Mouse (Mus musculus) forebrain, embryonic 12.5 days (tissue): ENCODE results near the gene Ybx2. TPM values are rescaled to one million over a fixed set of nuclear protein-coding genes. Genes with fewer than 3 reads are reported as not detected.
"Not testable (repeated sequence)": the region's sequence is repeated elsewhere in the genome, so short reads cannot be mapped to it uniquely, and the experiment has no call there.

ENCODE experiments used
- ATAC-seq: fragments of 200-750 bp; cut with Nextera tagmentation; 2 replicates; pipeline ENCODE4 v1.8.0; 2017; ENCODE audit warnings: moderate TSS enrichment; ENCODE audit not compliant: low FRiP score
- H3K27ac ChIP-seq: fragments of 300-500 bp; sonication (generic); 2 replicates; pipeline ENCODE4 v1.5.1; 2016; ENCODE audit warnings: mild to moderate bottlenecking
- H3K27me3 ChIP-seq: fragments of 300-500 bp; sonication (generic); 2 replicates; pipeline ENCODE4 v1.6.1; 2016; ENCODE audit warnings: mild to moderate bottlenecking
- H3K36me3 ChIP-seq: fragments of 300-500 bp; sonication (generic); replicated peaks from 2 replicates; pipeline ENCODE4 v1.6.1; 2016; ENCODE audit warnings: mild to moderate bottlenecking
- H3K4me1 ChIP-seq: fragments of 300-500 bp; sonication (generic); 2 replicates; pipeline ENCODE4 v1.6.1; 2016
- H3K4me2 ChIP-seq: fragments of 300-500 bp; sonication (generic); 2 replicates; pipeline ENCODE4 v1.6.1; 2016; ENCODE audit warnings: mild to moderate bottlenecking, moderate library complexity
- H3K4me3 ChIP-seq: fragments of 300-500 bp; sonication (generic); replicated peaks from 2 replicates; pipeline ENCODE4 v1.5.1; 2016; ENCODE audit warnings: mild to moderate bottlenecking
- H3K9ac ChIP-seq: fragments of 300-500 bp; sonication (generic); 2 replicates; pipeline ENCODE4 v1.6.1; 2016; ENCODE audit warnings: mild to moderate bottlenecking
- H3K9me3 ChIP-seq: fragments of 300-500 bp; sonication (generic); 2 replicates; pipeline ENCODE4 v1.6.1; 2016
- WGBS: fragments of 180-500 bp; shearing (Covaris S2); methylation state at CpG from one replicate; pipeline ENCODE4 v1.1.7; 2016; 5-methylcytosine and 5-hydroxymethylcytosine counted together
- polyA plus RNA-seq: library from polyadenylated mRNA; unstranded; fragments of >200 nt; fragmentation: Nextera tagmentation; extraction: Ambion mirVana; gene quantifications from 2 replicates; pipeline ENCODE4 v1.2.1, GENCODE M21; 2016

Ybx2 gene
- polyA plus RNA-seq, 1 experiment from 2014 or later = 7.4 TPM

DNA sequence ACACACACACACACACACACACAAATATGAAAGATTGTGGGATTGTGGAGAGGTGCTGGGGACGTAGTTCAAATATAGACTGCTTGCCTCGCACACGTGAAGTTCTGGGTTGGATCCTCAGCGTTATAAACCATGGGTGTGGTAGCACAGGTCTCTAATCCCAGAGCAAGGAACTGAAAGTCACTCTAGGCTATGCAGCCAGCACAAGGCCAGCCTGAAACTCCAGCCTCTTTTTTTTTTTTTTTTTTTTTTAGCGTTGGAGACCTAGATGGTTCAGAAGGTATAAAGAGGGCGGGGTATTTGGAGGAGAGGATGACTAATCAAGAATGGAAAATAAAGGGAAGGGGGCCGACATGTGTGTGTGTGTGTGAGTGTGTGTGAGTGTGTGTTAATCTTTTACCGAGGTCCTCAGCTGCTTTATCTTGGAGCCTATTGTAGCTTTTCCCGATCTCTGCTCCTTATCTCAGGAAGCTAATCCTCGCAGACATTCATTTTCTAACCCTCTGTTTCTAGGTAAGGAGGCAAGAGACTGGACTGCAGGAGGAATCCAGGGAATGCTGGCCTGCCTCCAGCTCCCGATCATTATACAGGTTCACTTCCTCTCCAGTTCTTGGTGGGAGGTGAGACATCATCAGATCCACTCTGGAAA, 17.8 kb downstream of the Ybx2 start:
- 72% methylated on average over 11 of the region's 11 CpGs for WGBS
- no peak for ATAC-seq
- no peak overlapping the region for H3K9ac ChIP-seq
- no peaks in the 10 kb centered on the region for H3K36me3 ChIP-seq
- no peak overlapping the region for H3K4me2 ChIP-seq
- H3K4me3 ChIP-seq = no peak overlapping the region
- peaks cover 14% of the 10 kb centered on the region for H3K27me3 ChIP-seq
- H3K27ac ChIP-seq = no peak overlapping the region
- H3K9me3 ChIP-seq = no peaks in the 10 kb centered on the region
- H3K4me1 ChIP-seq = peaks cover 7% of the 10 kb centered on the region

DNA sequence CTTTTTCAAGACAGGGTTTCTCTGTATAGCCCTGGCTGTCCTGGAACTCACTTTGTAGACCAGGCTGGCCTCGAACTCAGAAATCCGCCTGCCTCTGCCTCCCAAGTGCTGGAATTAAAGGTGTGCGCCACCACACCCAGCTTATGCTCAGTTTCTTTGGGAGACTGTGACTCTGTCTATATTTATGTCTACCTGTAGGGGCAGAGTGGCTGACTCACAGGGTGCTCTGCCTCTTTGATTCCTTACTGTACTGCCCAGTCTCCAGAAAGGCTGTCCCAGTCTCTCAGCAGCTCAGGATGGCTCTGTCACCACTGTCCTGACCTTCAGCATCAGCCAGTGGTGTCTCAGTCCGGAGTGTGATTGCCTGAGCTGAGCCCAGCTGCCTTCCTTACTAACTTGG, 20.0 kb downstream of the Ybx2 start:
- H3K9me3 ChIP-seq, H3K9ac ChIP-seq, H3K4me2 ChIP-seq, H3K36me3 ChIP-seq, H3K4me1 ChIP-seq, H3K4me3 ChIP-seq, ATAC-seq, H3K27ac ChIP-seq: not testable (repeated sequence)
- 71% methylated on average over 4 of the region's 4 CpGs for WGBS
- H3K27me3 ChIP-seq = peaks cover 27% of the 10 kb centered on the region

DNA sequence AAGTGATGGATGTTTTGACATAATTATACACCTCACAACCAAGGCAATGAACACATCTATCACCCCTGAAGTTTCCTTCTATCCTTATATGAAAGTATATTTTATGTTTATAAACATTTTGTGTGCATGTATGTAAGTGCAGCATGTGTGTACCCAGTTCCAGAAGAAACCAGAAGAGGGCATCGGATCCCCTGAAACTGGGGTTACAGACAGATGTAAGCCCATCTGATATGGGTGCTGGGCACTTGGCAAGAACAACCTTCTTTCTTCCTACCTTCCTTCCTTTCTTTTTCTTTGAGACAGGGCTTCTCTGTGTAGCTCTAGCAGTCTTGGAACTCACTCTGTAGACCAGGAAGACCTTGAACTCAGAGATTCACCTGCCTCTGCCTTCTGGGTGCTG, 20.6 kb downstream of the Ybx2 start:
- Histone ChIP-seq H3K4me1 (no peaks in the 10 kb centered on the region), H3K4me2 (no peak overlapping the region), H3K27ac (no peak overlapping the region), H3K9ac (no peak overlapping the region), H3K4me3 (no peak overlapping the region), H3K36me3 (no peaks in the 10 kb centered on the region), H3K9me3 (no peaks in the 10 kb centered on the region), H3K27me3 (peaks cover 26% of the 10 kb centered on the region)
- no peak for ATAC-seq
- WGBS = 73% methylated on average over 1 of the region's 1 CpGs

DNA sequence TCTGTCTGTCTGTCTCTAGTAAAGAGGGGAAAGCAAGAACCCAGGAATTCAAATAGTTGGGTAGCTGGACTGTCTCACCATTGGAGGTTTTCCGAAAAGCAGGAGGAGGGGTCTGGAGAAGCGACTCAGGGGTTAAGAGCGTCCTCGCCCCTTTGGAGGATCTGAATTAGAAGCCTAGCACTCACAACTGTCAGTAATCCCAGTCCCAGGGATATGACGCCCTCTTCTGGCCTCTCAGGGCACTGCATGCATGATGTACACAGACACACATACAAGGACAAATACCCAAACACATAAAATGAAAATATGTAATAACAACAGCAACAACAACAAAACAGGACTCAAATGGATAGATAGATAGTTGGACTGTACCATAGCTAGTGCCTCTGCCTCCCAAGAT, 25.0 kb downstream of the Ybx2 start:
- Histone ChIP-seq H3K4me3 (no peak overlapping the region), H3K4me2 (no peak overlapping the region), H3K9ac (no peak overlapping the region), H3K9me3 (no peaks in the 10 kb centered on the region), H3K4me1 (no peaks in the 10 kb centered on the region), H3K27me3 (peaks cover 63% of the 10 kb centered on the region), H3K27ac (no peak overlapping the region), H3K36me3 (no peaks in the 10 kb centered on the region)
- 23% methylated on average over 5 of the region's 5 CpGs for WGBS
- no peak for ATAC-seq

DNA sequence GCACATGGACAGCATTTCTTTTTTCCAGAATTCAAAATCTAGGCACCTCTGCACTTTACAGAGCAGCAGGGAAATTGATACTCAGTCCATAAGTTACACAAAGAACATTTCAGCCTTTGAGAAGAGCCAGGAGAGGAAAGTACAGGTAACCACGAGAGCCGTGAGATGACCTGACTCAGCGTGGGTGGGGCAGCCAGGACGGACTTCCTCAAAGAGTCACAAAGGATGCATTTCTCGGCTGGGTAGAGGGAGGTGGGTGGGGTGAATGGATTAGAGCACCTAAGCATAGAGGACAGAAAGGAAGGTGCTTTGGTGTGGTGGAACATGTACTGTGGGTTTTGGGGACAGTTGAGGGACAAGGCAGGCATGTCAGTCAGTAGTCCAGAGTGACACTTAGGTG, 26.2 kb downstream of the Ybx2 start:
- H3K27me3 ChIP-seq = peaks cover 75% of the 10 kb centered on the region
- ATAC-seq = no peak
- 61% methylated on average over 5 of the region's 5 CpGs for WGBS

DNA sequence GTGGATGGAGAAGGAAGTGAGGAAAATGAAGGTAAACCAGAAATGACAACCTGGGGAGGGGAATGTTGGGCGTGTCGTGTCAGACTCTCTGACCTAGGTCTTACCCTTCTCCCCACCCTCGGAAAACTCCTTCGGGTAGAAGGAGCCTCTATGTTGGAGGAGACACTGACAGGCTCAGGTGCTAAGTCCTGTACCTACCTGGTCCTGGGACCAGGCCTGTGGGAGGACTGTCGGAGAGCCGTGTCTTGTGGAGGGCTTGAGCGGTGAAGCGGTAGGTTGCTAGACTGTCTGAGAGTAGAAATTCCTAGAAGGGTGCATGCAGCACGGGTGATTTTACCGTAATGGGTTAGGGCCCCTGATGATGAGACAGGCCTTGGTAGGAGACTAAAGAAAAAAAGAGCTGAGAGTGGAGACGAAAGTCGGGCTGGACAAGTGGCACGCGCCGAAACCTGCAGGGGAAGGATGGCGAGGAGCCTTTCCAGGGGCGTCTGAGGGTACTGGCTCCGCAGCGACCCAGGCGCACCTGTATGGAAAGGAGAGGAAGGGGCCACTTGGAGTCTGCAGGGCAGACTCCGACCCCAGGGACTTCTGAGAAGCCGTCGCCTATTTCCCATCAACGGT, 29.2 kb downstream of the Ybx2 start, which contains the start of gene Cldn7:
Cldn7 (plus strand) TSS at position 130 of the 621 bp plus-strand sequence.
- peaks cover 17% of the 10 kb centered on the region for H3K36me3 ChIP-seq
- H3K4me2 ChIP-seq = no peak within 1 kb of the TSS
- peaks cover 80% of the 10 kb centered on the region for H3K27me3 ChIP-seq
- H3K9me3 ChIP-seq = no peaks in the 10 kb centered on the region
- no peak for ATAC-seq
- no peak within 1 kb of the TSS for H3K9ac ChIP-seq
- 10% methylated on average over 24 of the region's 24 CpGs for WGBS
- no peak within 1 kb of the TSS for H3K27ac ChIP-seq
- H3K4me1 ChIP-seq = peaks cover 11% of the 10 kb centered on the region
- H3K4me3 ChIP-seq = peak within 1 kb of the TSS; percentile 19

More for the DNA sequence above, 26.2 kb downstream of the Ybx2 start:
- Histone ChIP-seq H3K4me2 (no peak overlapping the region), H3K4me1 (peaks cover 11% of the 10 kb centered on the region), H3K9me3 (no peaks in the 10 kb centered on the region), H3K4me3 (no peak overlapping the region), H3K36me3 (no peaks in the 10 kb centered on the region), H3K27ac (no peak overlapping the region), H3K9ac (no peak overlapping the region)

DNA sequence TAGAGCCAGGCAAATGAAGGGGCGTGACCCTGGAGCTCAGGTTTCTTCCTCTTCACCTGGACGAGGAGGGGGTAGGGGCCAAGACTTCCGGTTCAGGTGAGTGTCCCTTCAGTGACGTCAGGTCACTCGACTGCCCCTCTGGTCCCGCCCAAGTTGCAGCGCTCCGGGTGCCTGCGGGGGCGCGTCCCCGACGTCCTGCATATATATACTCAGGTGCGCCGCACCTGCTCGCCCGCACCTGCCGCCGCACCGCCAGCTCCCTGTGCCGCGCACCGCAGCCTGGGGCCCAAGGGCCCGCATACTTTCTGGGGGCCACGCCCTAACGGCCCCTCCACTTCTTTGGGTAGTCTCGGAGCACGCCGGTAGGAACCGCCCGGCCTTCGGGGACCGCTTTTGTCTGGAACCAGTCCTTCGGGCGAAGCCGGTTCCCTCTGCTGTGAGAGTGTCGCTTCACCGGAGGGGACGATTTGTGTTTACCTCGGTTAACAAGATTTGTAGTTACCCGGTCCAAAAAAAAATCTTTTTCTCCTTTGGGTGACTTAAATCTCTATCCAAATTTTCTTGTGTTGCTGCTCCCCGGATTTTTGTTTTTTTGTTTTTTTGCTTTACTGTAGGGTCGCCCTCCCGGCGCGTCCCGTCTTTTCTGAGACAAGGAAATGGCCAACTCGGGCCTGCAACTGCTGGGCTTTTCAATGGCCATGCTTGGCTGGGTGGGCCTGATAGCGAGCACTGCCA, 29.8 kb downstream of the Ybx2 start:
- Histone ChIP-seq H3K9me3 (no peaks in the 10 kb centered on the region), H3K36me3 (peaks cover 23% of the 10 kb centered on the region), H3K4me2 (peak overlapping the region; percentile 46), H3K9ac (no peak overlapping the region), H3K4me1 (peaks cover 11% of the 10 kb centered on the region), H3K27me3 (peaks cover 75% of the 10 kb centered on the region), H3K27ac (no peak overlapping the region), H3K4me3 (peak overlapping the region; percentile 31)
- ATAC-seq = no peak
- 1% methylated on average over 49 of the region's 49 CpGs for WGBS

DNA sequence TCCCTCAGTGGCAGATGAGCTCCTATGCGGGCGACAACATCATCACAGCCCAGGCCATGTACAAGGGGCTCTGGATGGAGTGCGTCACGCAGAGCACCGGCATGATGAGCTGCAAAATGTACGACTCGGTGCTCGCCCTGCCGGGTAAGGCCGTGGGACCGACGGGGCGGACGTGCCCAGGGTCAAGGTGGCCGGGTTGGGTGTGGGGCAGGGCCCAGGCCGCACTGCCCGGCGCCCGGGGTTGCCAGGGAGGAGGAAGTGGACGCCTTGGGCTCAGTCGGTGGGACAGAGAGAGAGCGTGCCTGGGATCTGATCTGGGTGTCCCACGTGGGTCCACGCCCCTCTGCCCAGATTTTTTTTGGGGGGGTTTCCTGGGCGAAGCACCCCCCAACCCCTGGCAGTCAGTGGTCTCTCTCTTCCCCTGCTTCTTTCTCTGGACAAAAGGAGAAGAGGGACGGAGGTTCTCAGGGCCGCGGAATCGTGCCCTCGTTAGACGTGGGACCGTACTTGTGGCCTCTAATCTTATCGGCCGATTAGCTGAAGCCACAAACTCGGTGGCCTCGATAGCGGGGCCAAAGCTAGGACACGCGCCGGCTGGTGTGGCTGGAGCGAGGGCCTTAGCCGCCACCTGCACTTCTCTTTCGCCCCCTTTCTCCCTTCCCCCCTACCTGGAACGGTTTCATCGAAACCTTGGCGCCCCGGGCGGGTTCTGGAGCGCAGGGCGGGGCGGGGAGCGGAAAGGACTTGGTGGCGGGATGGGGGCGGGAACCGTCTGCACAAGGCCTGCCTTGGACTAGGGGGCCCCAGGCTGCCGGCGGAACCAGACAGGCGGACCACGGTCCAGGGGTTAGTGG, 30.6 kb downstream of the Ybx2 start:
- no peak for ATAC-seq

DNA sequence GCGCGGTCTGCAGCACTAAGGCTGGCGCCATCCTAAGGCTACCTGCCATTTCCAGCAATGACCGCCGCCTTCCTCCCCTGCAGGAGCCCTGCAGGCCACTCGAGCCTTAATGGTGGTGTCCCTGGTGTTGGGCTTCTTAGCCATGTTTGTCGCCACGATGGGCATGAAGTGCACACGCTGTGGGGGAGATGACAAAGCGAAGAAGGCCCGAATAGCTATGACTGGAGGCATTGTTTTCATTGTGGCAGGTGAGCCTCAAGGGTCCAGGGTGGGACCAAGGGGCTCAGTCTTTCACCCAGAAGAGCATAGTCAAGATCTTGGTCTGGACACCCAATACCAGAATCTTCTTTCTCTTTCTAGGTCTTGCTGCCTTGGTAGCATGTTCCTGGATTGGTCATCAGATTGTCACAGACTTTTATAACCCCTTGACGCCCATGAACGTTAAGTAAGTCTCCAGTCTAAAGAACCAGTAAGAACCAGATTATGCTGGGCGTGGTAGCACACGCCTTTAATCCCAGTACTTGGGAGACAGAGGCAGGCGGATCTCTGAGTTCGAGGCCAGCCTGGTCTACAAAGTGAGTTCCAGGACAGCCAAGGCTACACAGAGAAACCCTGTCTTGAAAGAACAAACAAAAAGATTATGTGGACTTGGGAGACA, 31.4 kb downstream of the Ybx2 start:
- no peak for ATAC-seq
- WGBS = 42% methylated on average over 17 of the region's 17 CpGs

More for the DNA sequence above, 30.6 kb downstream of the Ybx2 start:
- H3K27me3 ChIP-seq = peaks cover 69% of the 10 kb centered on the region
- no peak overlapping the region for H3K27ac ChIP-seq
- peak overlapping the region; percentile 31 for H3K4me3 ChIP-seq
- peak overlapping the region; percentile 46 for H3K4me2 ChIP-seq
- H3K4me1 ChIP-seq = peaks cover 11% of the 10 kb centered on the region
- no peak overlapping the region; the same call in 1 of the 2 replicates for H3K9ac ChIP-seq
- peaks cover 28% of the 10 kb centered on the region for H3K36me3 ChIP-seq
- H3K9me3 ChIP-seq = no peaks in the 10 kb centered on the region
- 2% methylated on average over 58 of the region's 59 CpGs for WGBS

DNA sequence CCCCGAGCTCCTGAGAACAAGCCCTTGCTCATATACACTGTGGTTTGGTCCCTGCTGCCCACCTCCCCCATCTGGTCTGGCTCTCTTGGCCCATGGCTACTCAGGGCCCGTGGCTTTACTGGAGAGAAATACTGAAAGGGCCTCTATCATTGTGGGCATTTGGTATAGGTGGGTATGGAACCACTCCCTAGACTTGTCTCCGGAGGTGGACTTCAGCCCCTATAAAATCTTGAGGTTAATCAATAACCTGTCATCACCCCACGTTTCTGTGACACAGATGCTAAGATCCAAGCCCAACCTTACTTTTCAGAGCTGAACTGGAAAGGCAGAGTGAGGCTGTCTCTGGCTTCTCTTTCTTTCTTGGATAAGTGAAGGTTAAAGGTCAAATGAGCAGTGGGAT, 33.2 kb downstream of the Ybx2 start:
- Histone ChIP-seq H3K27ac (no peak overlapping the region), H3K4me1 (peaks cover 11% of the 10 kb centered on the region), H3K36me3 (peaks cover 53% of the 10 kb centered on the region), H3K4me2 (no peak overlapping the region), H3K27me3 (peaks cover 46% of the 10 kb centered on the region), H3K4me3 (no peak overlapping the region), H3K9me3 (no peaks in the 10 kb centered on the region), H3K9ac (no peak overlapping the region)
- no peak for ATAC-seq
- WGBS = 83% methylated on average over 4 of the region's 4 CpGs

More for the DNA sequence above, 31.4 kb downstream of the Ybx2 start:
- peaks cover 63% of the 10 kb centered on the region for H3K27me3 ChIP-seq
- peaks cover 35% of the 10 kb centered on the region for H3K36me3 ChIP-seq
- no peak overlapping the region for H3K27ac ChIP-seq
- no peaks in the 10 kb centered on the region for H3K9me3 ChIP-seq
- H3K4me3 ChIP-seq = peak overlapping the region; percentile 31
- peak overlapping the region; percentile 46 for H3K4me2 ChIP-seq
- H3K9ac ChIP-seq = no peak overlapping the region
- peaks cover 11% of the 10 kb centered on the region for H3K4me1 ChIP-seq

DNA sequence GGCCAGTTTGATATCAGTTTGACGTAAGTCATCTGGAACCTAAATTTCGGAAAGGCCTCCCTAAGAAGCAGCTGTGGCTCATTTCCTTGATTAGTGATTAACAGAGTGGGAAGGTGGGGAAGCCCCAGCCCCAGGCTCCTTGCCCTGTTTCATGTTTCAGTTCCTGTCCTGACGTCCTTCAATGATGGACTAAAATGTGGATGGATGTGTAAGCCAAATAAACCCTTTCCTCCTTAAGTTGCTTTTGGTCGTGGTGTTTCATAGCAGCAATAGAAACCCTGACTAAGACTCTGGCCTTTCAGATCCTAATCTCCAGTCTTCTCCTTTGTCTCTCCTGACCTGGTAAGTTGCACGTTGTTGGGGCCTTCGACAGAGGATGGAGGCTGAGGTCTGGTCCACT, 34.6 kb downstream of the Ybx2 start:
- ATAC-seq = no peak

More for the DNA sequence above, 34.6 kb downstream of the Ybx2 start:
- H3K36me3 ChIP-seq = peaks cover 67% of the 10 kb centered on the region
- peaks cover 11% of the 10 kb centered on the region for H3K4me1 ChIP-seq
- H3K9me3 ChIP-seq = no peaks in the 10 kb centered on the region
- H3K4me2 ChIP-seq = no peak overlapping the region
- H3K4me3 ChIP-seq = no peak overlapping the region
- 88% methylated on average over 6 of the region's 6 CpGs for WGBS
- no peak overlapping the region for H3K9ac ChIP-seq
- no peak overlapping the region for H3K27ac ChIP-seq
- H3K27me3 ChIP-seq = peaks cover 32% of the 10 kb centered on the region
